ENCODE assay signal across 13 mouse cellular contexts in the genomic region with DNA sequence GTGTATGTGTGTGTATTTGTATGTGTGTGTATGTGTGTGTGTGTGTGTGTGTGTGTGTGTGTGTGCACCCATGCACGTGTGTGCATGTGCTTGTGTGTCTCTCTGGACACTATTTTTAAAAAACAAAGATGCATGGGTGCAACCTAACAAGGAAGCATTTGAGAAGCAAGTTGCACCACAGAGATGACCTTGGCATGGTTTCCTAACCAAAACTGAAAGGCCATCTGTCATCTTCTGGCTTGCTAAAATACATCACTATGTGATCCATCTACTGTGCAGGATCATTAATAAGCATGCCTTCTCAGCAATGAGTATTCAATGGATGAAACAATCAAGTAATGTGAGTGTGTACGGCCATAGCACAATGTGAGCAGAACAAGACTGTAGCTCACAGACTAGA.
DNase-seq lines count a peak whose midpoint lies in the region; ATAC-seq lines count a peak whose summit lies in the region.
"Had no signal": no experiment of that assay in that cellular context is flagged by ENCODE, and none has a peak within 500 bp of the region (broad histone marks: within the 10 kb centered on the region; RNA-seq: fewer than 3 reads in every experiment).

No protein-coding gene starts in this region.

- DNase-seq in adrenal gland, adult 8-10 months: peak; percentile 7
- no peak for DNase-seq in adrenal gland, postnatal 25 days
- DNase-seq in cerebellum, postnatal 10 days: peak; percentile 48 to 52
- DNase-seq in cerebellum, postnatal 25 days: peak; percentile 6 to 7
- no peak for DNase-seq in cerebellum, adult 11-12 months
- DNase-seq: cerebellum, adult 18-20 months; cerebellum, adult 8-10 months; cerebellum, postnatal 36 days; embryo, embryonic 11 days; gastrocnemius, adult 2 months had no signal

- ATAC-seq in cerebellum, adult (ENCODE audit: insufficient number of reproducible peaks, low FRiP score, low TSS enrichment): no peak
- ATAC-seq: forebrain, embryonic 14.5 days; forebrain, embryonic 16.5 days had no signal

Comparison
In these comparisons a context has a peak if more than half of its experiments do, and no peak if none do; other contexts are left out.
1. DNase-seq: peak in adrenal gland, adult 8-10 months (single experiment), cerebellum, postnatal 10 days (2 of 2) and cerebellum, postnatal 25 days (2 of 2); none in adrenal gland, postnatal 25 days (single experiment) and cerebellum, adult 11-12 months (single experiment).